Mouse (Mus musculus): ENCODE results near the gene Gm10974. TPM values are rescaled to one million over a fixed set of nuclear protein-coding genes. Genes with fewer than 3 reads are reported as not detected.

The Gm10974 gene
- polyA plus RNA-seq, 1 experiment from 2014 or later = not detected

DNA sequence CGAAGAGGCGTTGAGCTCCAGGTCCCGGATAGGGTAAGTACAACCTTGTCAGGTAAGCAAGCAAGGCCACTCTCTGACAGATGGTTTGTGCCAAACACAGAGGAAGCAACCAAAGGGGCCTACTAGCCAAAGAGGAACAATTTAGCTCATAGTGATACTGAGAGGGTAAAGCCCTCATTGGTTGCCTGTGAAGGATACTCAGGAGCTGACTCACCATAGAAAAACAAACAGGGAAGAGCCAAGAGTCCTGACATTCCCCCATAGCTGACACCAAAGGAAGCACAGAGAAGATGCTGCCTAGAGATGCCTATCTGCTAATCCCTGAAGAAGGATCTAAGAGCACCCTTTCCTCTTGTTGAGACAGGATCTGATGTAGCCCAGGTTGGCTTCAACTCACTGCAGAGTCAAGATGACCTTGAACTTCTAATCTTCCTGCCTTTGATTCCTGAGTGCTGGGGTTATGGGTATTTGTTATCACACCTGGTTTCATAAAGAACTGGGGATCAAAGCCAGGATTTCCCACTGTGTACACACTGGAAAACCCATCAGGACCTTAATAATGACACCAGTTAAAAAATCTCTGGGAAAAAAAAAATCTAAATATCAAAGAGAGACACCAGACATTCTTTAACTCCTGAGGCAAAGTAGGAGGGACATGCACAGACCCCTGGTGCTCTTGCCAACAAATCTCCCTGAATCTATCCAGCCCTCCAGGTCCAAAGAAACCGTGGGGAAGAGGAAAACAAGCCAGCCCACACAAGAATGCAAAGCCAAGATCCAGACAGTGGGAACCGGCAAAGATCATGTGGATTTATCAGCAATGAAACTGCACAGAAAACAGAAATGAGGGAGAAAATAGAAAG, 3.6 kb downstream of the Gm10974 start:
- no peaks in the 10 kb centered on the region for H3K27me3 ChIP-seq (ENCODE audit: control insufficient read depth, insufficient read depth, low read length)
- H3K4me3 ChIP-seq (replicated peaks; ENCODE audit: low read depth, low read length) = no peak overlapping the region
- no peaks in the 10 kb centered on the region for H3K4me1 ChIP-seq (ENCODE audit: control insufficient read depth, insufficient read depth, low read length)
- H3K27ac ChIP-seq (replicated peaks; ENCODE audit: low read depth, low read length) = no peak overlapping the region
- WGBS = 83% methylated on average over 5 of the region's 5 CpGs
- no peaks in the 10 kb centered on the region for H3K36me3 ChIP-seq (ENCODE audit: control insufficient read depth, insufficient read depth, low read length)
- H3K9me3 ChIP-seq (ENCODE audit: control insufficient read depth, low read length) = no peaks in the 10 kb centered on the region
- H3K4me2 ChIP-seq (ENCODE audit: low read length) = no peak overlapping the region
- ATAC-seq (ENCODE audit: low FRiP score, low TSS enrichment) (no peak), DNase-seq (no peak)
- H3K9ac ChIP-seq (replicated peaks; ENCODE audit: low read length) = no peak overlapping the region

- ATAC-seq (ENCODE audit: low FRiP score, low TSS enrichment) (no peak), DNase-seq (no peak)
- Histone ChIP-seq H3K4me3 (replicated peaks; ENCODE audit: low read depth, low read length) (no peak overlapping the region), H3K36me3 (ENCODE audit: control insufficient read depth, insufficient read depth, low read length) (no peaks in the 10 kb centered on the region), H3K4me2 (ENCODE audit: low read length) (no peak overlapping the region), H3K27ac (replicated peaks; ENCODE audit: low read depth, low read length) (no peak overlapping the region), H3K4me1 (ENCODE audit: control insufficient read depth, insufficient read depth, low read length) (no peaks in the 10 kb centered on the region), H3K9ac (replicated peaks; ENCODE audit: low read length) (no peak overlapping the region), H3K9me3 (ENCODE audit: control insufficient read depth, low read length) (no peaks in the 10 kb centered on the region), H3K27me3 (ENCODE audit: control insufficient read depth, insufficient read depth, low read length) (no peaks in the 10 kb centered on the region)
- WGBS = 90% methylated on average over 5 of the region's 5 CpGs
Observed at GRCm38 (mm10) chr7:66369934-66370445, 4.3 kb downstream of the Gm10974 start.

DNA sequence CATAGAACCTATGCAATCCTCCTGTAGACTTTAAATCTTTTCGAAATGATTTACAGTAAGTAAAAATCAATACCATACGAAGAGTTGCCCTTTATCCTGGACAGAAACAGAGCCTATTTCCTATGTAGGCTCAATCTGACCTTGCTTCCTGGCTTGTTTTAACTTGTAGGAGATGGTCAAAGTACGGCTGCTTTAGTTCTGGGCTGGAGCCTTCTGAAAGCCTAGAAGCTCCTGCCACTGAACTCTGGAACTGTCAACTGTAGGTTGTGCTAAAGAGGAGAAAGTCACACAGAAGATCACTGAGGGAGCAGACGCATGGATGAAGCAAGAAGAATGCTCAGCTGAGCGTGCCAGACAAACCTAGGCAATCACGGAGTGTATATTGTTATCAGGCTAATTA, 5.3 kb downstream of the Gm10974 start:
- DNase-seq (no peak), ATAC-seq (ENCODE audit: low FRiP score, low TSS enrichment) (no peak)
- Histone ChIP-seq H3K36me3 (ENCODE audit: control insufficient read depth, insufficient read depth, low read length) (no peaks in the 10 kb centered on the region), H3K9ac (replicated peaks; ENCODE audit: low read length) (no peak overlapping the region), H3K4me1 (ENCODE audit: control insufficient read depth, insufficient read depth, low read length) (no peaks in the 10 kb centered on the region), H3K27me3 (ENCODE audit: control insufficient read depth, insufficient read depth, low read length) (no peaks in the 10 kb centered on the region), H3K27ac (replicated peaks; ENCODE audit: low read depth, low read length) (no peak overlapping the region), H3K4me2 (ENCODE audit: low read length) (no peak overlapping the region), H3K9me3 (ENCODE audit: control insufficient read depth, low read length) (no peaks in the 10 kb centered on the region), H3K4me3 (replicated peaks; ENCODE audit: low read depth, low read length) (no peak overlapping the region)
- WGBS = 88% methylated on average over 6 of the region's 6 CpGs

- H3K9me3 ChIP-seq (ENCODE audit: control insufficient read depth, low read length) = no peaks in the 10 kb centered on the region
- 87% methylated on average over 3 of the region's 3 CpGs for WGBS
- ATAC-seq (ENCODE audit: low FRiP score, low TSS enrichment) (no peak), DNase-seq (no peak)
- H3K36me3 ChIP-seq (ENCODE audit: control insufficient read depth, insufficient read depth, low read length) = no peaks in the 10 kb centered on the region
- no peak overlapping the region for H3K4me3 ChIP-seq (replicated peaks; ENCODE audit: low read depth, low read length)
- H3K9ac ChIP-seq (replicated peaks; ENCODE audit: low read length) = no peak overlapping the region
- H3K4me1 ChIP-seq (ENCODE audit: control insufficient read depth, insufficient read depth, low read length) = no peaks in the 10 kb centered on the region
- no peak overlapping the region for H3K27ac ChIP-seq (replicated peaks; ENCODE audit: low read depth, low read length)
- no peaks in the 10 kb centered on the region for H3K27me3 ChIP-seq (ENCODE audit: control insufficient read depth, insufficient read depth, low read length)
- H3K4me2 ChIP-seq (ENCODE audit: low read length) = no peak overlapping the region
Observed at GRCm38 (mm10) chr7:66373391-66373790, 7.7 kb downstream of the Gm10974 start.

DNA sequence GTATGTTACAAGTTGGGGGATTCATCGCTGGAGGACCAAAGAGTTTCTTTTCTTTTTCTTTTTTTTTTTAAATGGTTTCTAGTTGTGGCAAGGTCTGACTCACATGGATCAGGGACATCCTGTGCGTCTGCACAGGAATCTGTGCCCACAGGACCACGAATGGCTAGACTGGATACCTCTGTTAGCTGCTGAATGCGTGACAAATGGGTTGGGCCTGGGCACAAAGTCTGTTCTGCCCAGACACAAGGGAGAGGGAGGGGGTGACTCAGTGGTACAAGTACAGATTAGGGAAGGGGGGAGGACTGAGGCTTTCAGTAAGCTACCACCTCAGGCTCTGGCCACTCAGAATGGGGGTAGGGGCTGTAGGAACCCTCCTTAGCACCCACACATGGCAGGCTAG, 10.0 kb downstream of the Gm10974 start:
- WGBS = 69% methylated on average over 4 of the region's 4 CpGs
- Histone ChIP-seq H3K4me3 (replicated peaks; ENCODE audit: low read depth, low read length) (no peak overlapping the region), H3K4me2 (ENCODE audit: low read length) (no peak overlapping the region), H3K27me3 (ENCODE audit: control insufficient read depth, insufficient read depth, low read length) (no peaks in the 10 kb centered on the region), H3K9me3 (ENCODE audit: control insufficient read depth, low read length) (no peaks in the 10 kb centered on the region), H3K36me3 (ENCODE audit: control insufficient read depth, insufficient read depth, low read length) (no peaks in the 10 kb centered on the region), H3K9ac (replicated peaks; ENCODE audit: low read length) (no peak overlapping the region), H3K4me1 (ENCODE audit: control insufficient read depth, insufficient read depth, low read length) (no peaks in the 10 kb centered on the region), H3K27ac (replicated peaks; ENCODE audit: low read depth, low read length) (no peak overlapping the region)
- no peak for ATAC-seq (ENCODE audit: low FRiP score, low TSS enrichment)
- DNase-seq = no peak

- no peaks in the 10 kb centered on the region for H3K36me3 ChIP-seq (ENCODE audit: control insufficient read depth, insufficient read depth, low read length)
- no peak for DNase-seq
- ATAC-seq (ENCODE audit: low FRiP score, low TSS enrichment) = no peak
- H3K4me1 ChIP-seq (ENCODE audit: control insufficient read depth, insufficient read depth, low read length) = no peaks in the 10 kb centered on the region
- no peak overlapping the region for H3K9ac ChIP-seq (replicated peaks; ENCODE audit: low read length)
- no peak overlapping the region for H3K4me2 ChIP-seq (ENCODE audit: low read length)
- H3K4me3 ChIP-seq (replicated peaks; ENCODE audit: low read depth, low read length) = no peak overlapping the region
- 87% methylated on average over 10 of the region's 10 CpGs for WGBS
- H3K27ac ChIP-seq (replicated peaks; ENCODE audit: low read depth, low read length) = no peak overlapping the region
- H3K27me3 ChIP-seq (ENCODE audit: control insufficient read depth, insufficient read depth, low read length) = no peaks in the 10 kb centered on the region
- H3K9me3 ChIP-seq (ENCODE audit: control insufficient read depth, low read length) = no peaks in the 10 kb centered on the region
Observed at GRCm38 (mm10) chr7:66376560-66376959, 10.9 kb downstream of the Gm10974 start.

DNA sequence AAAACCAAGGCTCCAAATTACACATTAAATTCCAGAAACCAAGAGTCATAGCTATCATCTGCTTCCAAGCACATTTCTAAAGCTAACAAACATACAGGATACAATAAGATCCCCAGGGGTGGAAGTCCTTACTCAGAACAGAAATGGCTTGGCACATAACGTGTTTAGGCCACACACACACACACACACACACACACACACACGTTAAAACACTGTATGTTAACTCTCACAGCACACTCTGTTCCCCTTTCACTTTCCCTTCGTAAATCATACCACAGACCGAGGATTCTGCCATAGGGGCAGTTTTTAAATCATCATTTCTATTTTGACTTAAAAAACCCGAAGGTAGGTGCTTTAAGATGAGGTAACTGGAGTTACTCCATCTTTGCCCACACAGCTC, 18.5 kb downstream of the Gm10974 start:
- no peak overlapping the region for H3K4me2 ChIP-seq (ENCODE audit: low read length)
- H3K9me3 ChIP-seq (ENCODE audit: control insufficient read depth, low read length) = no peaks in the 10 kb centered on the region
- H3K4me3 ChIP-seq (replicated peaks; ENCODE audit: low read depth, low read length) = no peak overlapping the region
- H3K36me3 ChIP-seq (ENCODE audit: control insufficient read depth, insufficient read depth, low read length) = no peaks in the 10 kb centered on the region
- no peak overlapping the region for H3K9ac ChIP-seq (replicated peaks; ENCODE audit: low read length)
- ATAC-seq (ENCODE audit: low FRiP score, low TSS enrichment) (no peak), DNase-seq (no peak)
- peaks cover 18% of the 10 kb centered on the region for H3K27me3 ChIP-seq (ENCODE audit: control insufficient read depth, insufficient read depth, low read length)
- WGBS = 81% methylated on average over 5 of the region's 5 CpGs
- peaks cover 12% of the 10 kb centered on the region for H3K4me1 ChIP-seq (ENCODE audit: control insufficient read depth, insufficient read depth, low read length)
- no peak overlapping the region for H3K27ac ChIP-seq (replicated peaks; ENCODE audit: low read depth, low read length)

- no peak for ATAC-seq (ENCODE audit: low FRiP score, low TSS enrichment)
- peaks cover 18% of the 10 kb centered on the region for H3K27me3 ChIP-seq (ENCODE audit: control insufficient read depth, insufficient read depth, low read length)
- no peak overlapping the region for H3K4me2 ChIP-seq (ENCODE audit: low read length)
- H3K27ac ChIP-seq (replicated peaks; ENCODE audit: low read depth, low read length) = no peak overlapping the region
- no peak for DNase-seq
- 93% methylated on average over 8 of the region's 8 CpGs for WGBS
- peaks cover 12% of the 10 kb centered on the region for H3K4me1 ChIP-seq (ENCODE audit: control insufficient read depth, insufficient read depth, low read length)
- H3K9me3 ChIP-seq (ENCODE audit: control insufficient read depth, low read length) = no peaks in the 10 kb centered on the region
- H3K4me3 ChIP-seq (replicated peaks; ENCODE audit: low read depth, low read length) = no peak overlapping the region
- no peaks in the 10 kb centered on the region for H3K36me3 ChIP-seq (ENCODE audit: control insufficient read depth, insufficient read depth, low read length)
- no peak overlapping the region for H3K9ac ChIP-seq (replicated peaks; ENCODE audit: low read length)
Observed at GRCm38 (mm10) chr7:66384891-66385290, 19.2 kb downstream of the Gm10974 start.

- Histone ChIP-seq H3K36me3 (ENCODE audit: control insufficient read depth, insufficient read depth, low read length) (no peaks in the 10 kb centered on the region), H3K4me2 (ENCODE audit: low read length) (no peak overlapping the region), H3K9ac (replicated peaks; ENCODE audit: low read length) (no peak overlapping the region), H3K27ac (replicated peaks; ENCODE audit: low read depth, low read length) (no peak overlapping the region), H3K9me3 (ENCODE audit: control insufficient read depth, low read length) (no peaks in the 10 kb centered on the region), H3K4me1 (ENCODE audit: control insufficient read depth, insufficient read depth, low read length) (peaks cover 12% of the 10 kb centered on the region), H3K27me3 (ENCODE audit: control insufficient read depth, insufficient read depth, low read length) (peaks cover 18% of the 10 kb centered on the region), H3K4me3 (replicated peaks; ENCODE audit: low read depth, low read length) (no peak overlapping the region)
- ATAC-seq (ENCODE audit: low FRiP score, low TSS enrichment) (no peak), DNase-seq (no peak)
- WGBS = 96% methylated on average over 12 of the region's 12 CpGs
Observed at GRCm38 (mm10) chr7:66385826-66386225, 20.1 kb downstream of the Gm10974 start.

Data from midbrain, embryonic 14.5 days (tissue).